Mouse (Mus musculus) layer of hippocampus, adult 9-10 months (tissue): ENCODE data around the gene Pigr.

ENCODE experiments used
- DNase-seq: peaks from one replicate; pipeline ENCODE4 v3.0.0; 2022; ENCODE audit warnings: low spot score

The Pigr gene

DNA sequence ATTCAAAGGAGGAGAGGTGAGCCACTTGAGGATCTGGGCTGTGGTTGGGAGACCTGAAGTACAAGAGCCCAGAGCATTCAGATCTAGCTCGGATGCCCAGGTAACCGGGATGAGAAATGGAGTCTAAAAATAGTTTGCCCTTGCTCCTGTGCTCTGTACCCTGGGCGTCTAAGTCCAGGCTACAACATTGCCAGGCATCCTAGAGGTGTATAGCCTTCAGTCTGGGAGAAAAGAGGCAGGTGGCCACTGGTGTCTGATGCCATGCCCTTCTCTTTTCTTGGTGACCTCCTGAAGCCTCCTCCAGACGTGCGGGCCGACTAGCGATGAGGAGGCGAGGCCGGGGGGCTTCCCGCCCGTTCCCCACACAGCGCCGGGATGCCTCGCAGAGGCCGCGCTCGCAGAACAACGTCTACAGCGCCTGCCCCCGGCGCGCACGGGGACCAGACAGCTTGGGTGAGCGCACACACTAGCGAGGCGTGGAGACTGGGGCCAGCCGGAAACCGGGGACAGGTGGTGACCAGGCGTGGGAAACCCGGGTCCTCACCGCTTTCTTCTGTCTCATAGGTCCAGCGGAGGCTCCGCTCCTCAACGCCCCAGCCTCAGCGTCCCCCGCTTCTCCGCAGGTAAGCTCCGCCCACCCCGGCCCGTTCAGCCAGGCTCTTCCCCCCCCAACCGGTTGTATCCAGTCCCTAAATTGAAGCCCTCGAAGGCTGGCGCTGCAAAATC is 51.6 kb downstream of the Pigr start:
- DNase-seq, result no peak

DNA sequence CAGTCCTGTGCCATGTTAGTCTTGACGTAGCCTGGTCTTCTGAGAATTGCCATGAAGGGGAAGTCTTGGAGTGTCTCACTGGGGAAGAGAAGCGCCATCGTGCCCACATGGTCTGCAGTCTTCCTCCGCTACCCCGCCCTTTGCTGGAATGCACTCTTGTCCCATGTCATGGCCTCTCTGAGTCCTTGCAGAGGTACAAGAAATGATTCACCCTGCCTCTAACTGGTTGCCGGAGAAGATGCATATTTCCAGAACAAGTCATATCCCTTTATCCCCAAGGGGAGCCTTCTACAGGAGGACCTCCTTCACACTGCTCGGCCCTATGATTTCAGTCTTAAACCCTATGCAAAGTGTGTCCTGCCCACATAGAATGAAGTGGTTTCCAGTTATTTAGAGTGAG is 53.4 kb downstream of the Pigr start:
- DNase-seq, result no peak

DNA sequence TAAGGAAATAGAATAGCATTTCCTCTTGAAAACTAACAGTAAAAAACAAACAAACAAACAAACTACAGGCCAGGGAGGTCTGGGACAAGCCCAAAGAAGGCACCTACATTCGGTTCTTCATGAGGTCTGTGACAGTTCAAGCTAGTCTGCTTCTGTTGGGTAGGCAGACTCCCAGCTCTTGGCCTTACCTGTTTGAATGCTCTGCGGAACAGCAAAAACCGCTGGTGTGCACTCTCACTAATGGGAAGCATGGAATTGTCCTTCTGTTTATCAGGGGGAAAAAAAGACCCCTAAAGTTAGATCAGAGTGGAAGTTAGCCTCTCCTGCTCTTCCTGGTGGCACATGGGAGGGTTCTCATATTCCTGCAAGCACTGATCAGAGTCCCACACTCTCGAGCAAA is 56.7 kb downstream of the Pigr start:
- DNase-seq, result no peak

DNA sequence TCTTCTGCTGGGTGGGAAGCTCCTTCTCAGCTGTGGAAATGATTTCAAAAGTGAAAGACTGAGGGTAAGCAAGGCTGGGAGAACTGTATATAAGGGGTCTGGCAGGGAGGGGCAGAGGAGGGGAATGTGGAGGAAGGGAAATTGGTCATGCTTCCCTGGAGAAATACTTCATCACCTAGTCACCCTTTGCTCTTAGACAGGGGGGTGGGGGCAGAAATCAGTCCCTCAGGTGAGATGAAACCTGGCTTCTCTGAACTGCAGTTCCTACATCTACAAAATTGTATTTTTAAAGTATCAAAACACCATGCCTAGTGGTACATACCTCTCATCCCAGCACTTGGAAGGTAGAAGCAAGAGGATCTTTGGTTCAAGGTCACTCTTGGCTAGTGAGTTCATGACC is 60.9 kb downstream of the Pigr start, which contains the start of gene Il24:
Gene Il24, minus strand, starts transcription at position 101 of the 400 bp plus-strand sequence.
- no peak for DNase-seq

DNA sequence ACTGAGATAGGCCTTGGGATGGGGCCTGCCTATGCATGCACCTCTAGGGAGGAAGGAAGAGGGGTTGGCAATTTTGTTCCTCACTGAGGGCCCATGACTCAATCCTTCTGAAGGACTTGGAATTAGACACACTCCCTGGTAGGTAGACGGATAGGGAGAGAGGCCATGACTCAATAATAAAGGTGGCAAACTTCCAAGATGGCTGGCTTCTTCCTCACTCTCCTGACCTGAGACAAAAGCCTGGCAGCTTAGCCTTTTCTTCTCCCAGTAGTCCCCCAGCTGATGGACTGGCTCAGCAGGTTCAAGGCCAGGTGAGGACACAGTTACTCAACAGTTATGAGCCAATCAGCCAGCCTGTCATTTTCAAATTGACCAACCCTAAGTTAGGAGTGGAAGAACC is 66.0 kb downstream of the Pigr start:
- no peak for DNase-seq

DNA sequence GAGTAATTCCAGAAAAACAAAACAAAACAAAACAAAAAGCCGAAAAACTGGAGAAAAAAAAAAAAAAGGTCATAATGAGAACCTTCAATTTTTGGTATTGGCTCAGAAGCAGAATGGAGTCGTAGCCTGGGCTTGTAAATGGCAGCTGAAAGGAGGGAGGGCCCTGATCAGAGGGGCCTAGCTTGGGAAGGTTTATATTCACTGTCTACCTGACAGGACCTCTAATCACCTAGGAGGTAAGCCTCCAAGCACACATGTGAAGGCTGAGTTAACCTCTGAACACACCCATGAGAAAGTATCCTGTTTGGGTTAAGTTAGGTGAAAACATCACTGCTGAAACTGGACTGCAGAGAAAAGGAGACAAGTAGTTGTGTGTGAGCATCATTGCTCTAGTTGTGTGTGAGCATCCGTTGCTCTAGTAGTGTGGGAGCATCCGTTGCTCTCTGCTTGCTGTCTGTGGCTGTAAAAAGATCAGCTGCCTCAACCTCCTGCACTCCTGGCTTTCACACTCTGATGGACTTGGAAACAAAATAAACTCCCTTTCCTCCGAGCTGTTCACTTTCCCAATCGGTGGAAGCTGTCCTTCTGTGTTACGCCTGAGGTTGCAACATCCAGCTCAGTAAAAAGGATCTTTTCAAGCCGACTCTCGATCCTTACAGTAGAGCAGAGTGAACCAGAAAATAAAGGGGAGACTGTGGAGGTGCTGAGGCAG is 67.0 kb downstream of the Pigr start:
- DNase-seq, result no peak

DNA sequence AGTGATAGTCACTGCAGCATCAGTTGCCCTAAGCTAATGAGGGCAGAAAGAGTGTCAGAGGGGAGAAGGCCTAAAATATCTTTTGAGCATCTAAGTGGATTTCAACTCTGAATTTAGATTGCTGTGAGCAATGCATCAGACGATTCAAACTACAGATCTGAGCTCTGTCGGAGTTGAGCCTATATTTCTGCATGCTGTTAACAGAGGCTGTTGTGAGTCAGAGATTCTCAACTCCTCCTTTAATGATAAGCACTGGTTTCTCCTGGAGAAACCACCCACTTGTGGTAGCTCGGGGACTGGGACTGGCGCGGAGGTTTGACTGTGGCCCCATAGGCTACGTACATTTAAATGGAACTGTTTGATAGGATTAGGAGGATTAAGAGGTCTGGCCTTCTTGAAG is 68.0 kb downstream of the Pigr start:
- DNase-seq, result no peak
